Mouse (Mus musculus): ENCODE data around the gene Cops9. TPM values are rescaled to one million over a fixed set of nuclear protein-coding genes. Genes with fewer than 3 reads are reported as not detected.

Gene Cops9
- polyA plus RNA-seq (2015; fragmentation: Illumina TruSeq; extraction: RNeasy Lipid Tissue Mini Kit (QIAGEN cat#74804); ENCODE audit: insufficient read depth, low read depth, low replicate concordance) = 49.1 TPM

GRCm38 (mm10) chr1:92641514-92642272 lies at the start of gene Cops9:
Gene Cops9, minus strand, starts transcription at chr1:92641985.

GRCm38 (mm10) chr1:92648673-92649072 lies 6.9 kb upstream of the Cops9 start, which contains the start of gene Otos:
Gene Otos, minus strand, starts transcription at chr1:92648841.

GRCm38 (mm10) chr1:92617488-92617887 lies 24.3 kb downstream of the Cops9 start, which contains the start of gene Olfr12:
Gene Olfr12, plus strand, starts transcription at chr1:92617788.

GRCm38 (mm10) chr1:92605482-92605881 lies 36.3 kb downstream of the Cops9 start, which contains the start of gene Olfr1410:
Gene Olfr1410, plus strand, starts transcription at chr1:92605782.

GRCm38 (mm10) chr1:92594111-92594510 lies 47.7 kb downstream of the Cops9 start, which contains the start of gene Olfr1411:
Gene Olfr1411, plus strand, starts transcription at chr1:92594411.

Other genes starting within 250 kb of the Cops9 start
- 19.2 TPM for gene Ndufa10, start 168.1 kb downstream of the Cops9 start, polyA plus RNA-seq (2015; fragmentation: Illumina TruSeq; extraction: RNeasy Lipid Tissue Mini Kit (QIAGEN cat#74804); ENCODE audit: insufficient read depth, low read depth, low replicate concordance)
- gene Olfr1416, start 156.9 kb downstream of the Cops9 start, polyA plus RNA-seq (2015; fragmentation: Illumina TruSeq; extraction: RNeasy Lipid Tissue Mini Kit (QIAGEN cat#74804); ENCODE audit: insufficient read depth, low read depth, low replicate concordance) = not detected
- not detected for gene Olfr1415, start 145.9 kb downstream of the Cops9 start, polyA plus RNA-seq (2015; fragmentation: Illumina TruSeq; extraction: RNeasy Lipid Tissue Mini Kit (QIAGEN cat#74804); ENCODE audit: insufficient read depth, low read depth, low replicate concordance)
- gene Olfr1414, start 123.3 kb downstream of the Cops9 start, polyA plus RNA-seq (2015; fragmentation: Illumina TruSeq; extraction: RNeasy Lipid Tissue Mini Kit (QIAGEN cat#74804); ENCODE audit: insufficient read depth, low read depth, low replicate concordance) = not detected
- not detected for gene Olfr1413, start 70.7 kb downstream of the Cops9 start, polyA plus RNA-seq (2015; fragmentation: Illumina TruSeq; extraction: RNeasy Lipid Tissue Mini Kit (QIAGEN cat#74804); ENCODE audit: insufficient read depth, low read depth, low replicate concordance)
- not detected for gene Olfr1412, start 56.2 kb downstream of the Cops9 start, polyA plus RNA-seq (2015; fragmentation: Illumina TruSeq; extraction: RNeasy Lipid Tissue Mini Kit (QIAGEN cat#74804); ENCODE audit: insufficient read depth, low read depth, low replicate concordance)
- gene Olfr1411, start 47.6 kb downstream of the Cops9 start, polyA plus RNA-seq (2015; fragmentation: Illumina TruSeq; extraction: RNeasy Lipid Tissue Mini Kit (QIAGEN cat#74804); ENCODE audit: insufficient read depth, low read depth, low replicate concordance) = not detected
- not detected for gene Olfr1410, start 36.2 kb downstream of the Cops9 start, polyA plus RNA-seq (2015; fragmentation: Illumina TruSeq; extraction: RNeasy Lipid Tissue Mini Kit (QIAGEN cat#74804); ENCODE audit: insufficient read depth, low read depth, low replicate concordance)
- not detected for gene Olfr12, start 24.2 kb downstream of the Cops9 start, polyA plus RNA-seq (2015; fragmentation: Illumina TruSeq; extraction: RNeasy Lipid Tissue Mini Kit (QIAGEN cat#74804); ENCODE audit: insufficient read depth, low read depth, low replicate concordance)
- not detected for gene Otos, start 6.9 kb upstream of the Cops9 start, polyA plus RNA-seq (2015; fragmentation: Illumina TruSeq; extraction: RNeasy Lipid Tissue Mini Kit (QIAGEN cat#74804); ENCODE audit: insufficient read depth, low read depth, low replicate concordance)
- 2.2 TPM for gene Gpc1, start 189.7 kb upstream of the Cops9 start, polyA plus RNA-seq (2015; fragmentation: Illumina TruSeq; extraction: RNeasy Lipid Tissue Mini Kit (QIAGEN cat#74804); ENCODE audit: insufficient read depth, low read depth, low replicate concordance)